Mouse (Mus musculus): ENCODE data around the gene Rai1. TPM values are rescaled to one million over a fixed set of nuclear protein-coding genes. Genes with fewer than 3 reads are reported as not detected.

Gene Rai1
- polyA plus RNA-seq, 2 experiments: 29.7 to 62.1 TPM

DNA sequence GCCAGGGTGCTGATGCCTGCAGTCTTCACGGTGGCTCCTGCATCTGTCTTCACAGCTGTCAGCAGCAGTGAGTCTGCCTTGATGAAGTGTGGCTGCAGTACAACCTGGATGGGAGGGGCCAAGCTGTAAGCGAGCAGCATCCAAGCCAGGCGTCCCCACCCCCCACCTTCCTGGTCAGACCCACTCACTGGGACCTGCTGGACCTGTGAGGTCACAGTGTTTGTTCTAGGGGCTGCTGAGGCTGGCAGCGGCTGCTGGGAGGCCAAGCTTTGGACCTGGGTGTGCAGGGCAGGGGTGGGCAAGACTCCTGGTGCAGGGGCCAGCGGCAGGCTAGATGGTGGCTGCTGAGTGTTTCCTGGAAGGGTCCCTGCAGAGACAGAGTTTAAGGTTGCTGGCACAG is 101.4 kb downstream of the Rai1 start:
- Histone ChIP-seq H3K4me3 (replicated peaks; ENCODE audit: low read length) (no peak overlapping the region), H3K9ac (ENCODE audit: low read depth, low read length, severe bottlenecking) (no peak overlapping the region), H3K4me1 (ENCODE audit: control insufficient read depth, insufficient read depth, low read length) (peaks cover 30% of the 10 kb centered on the region), H3K36me3 (ENCODE audit: control insufficient read depth, insufficient read depth, low read length) (peaks cover 61% of the 10 kb centered on the region), H3K27ac (replicated peaks; ENCODE audit: low read depth, low read length) (no peak overlapping the region), H3K4me2 (replicated peaks; ENCODE audit: low read depth, low read length, severe bottlenecking) (no peak overlapping the region), H3K27me3 (ENCODE audit: control insufficient read depth, insufficient read depth, low read length) (no peaks in the 10 kb centered on the region), H3K9me3 (ENCODE audit: control insufficient read depth, low read length) (no peaks in the 10 kb centered on the region)
- WGBS: 64% methylated on average over 5 of the region's 5 CpGs
- ATAC-seq (ENCODE audit: low FRiP score, low read depth): no peak
- DNase-seq (ENCODE audit: low spot score): no peak
- no peak for TF ChIP-seq POLR2A (IDR thresholded peaks at IDR 0.05; ENCODE audit: borderline replicate concordance, extremely low read depth, insufficient read depth, insufficient read length)

DNA sequence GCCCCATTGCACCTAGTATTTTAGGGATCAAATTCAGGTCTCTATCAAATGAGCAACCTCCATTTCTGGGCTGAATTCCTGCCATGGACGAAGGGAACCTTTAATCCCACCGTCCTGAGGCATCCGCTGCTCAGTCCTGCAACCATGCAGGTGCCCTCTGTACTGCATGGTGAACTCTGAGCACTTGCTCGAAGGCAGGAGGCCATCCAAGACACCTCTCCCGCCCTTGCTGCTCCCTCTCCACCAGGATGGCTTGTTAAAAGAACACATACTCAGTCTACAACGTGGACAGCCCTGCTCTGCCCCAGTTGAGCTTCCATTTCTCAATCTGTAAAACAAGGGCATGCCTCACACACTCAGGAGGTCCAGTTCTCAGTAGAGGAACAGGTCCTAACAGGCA is 103.4 kb downstream of the Rai1 start:
- Histone ChIP-seq H3K27ac (replicated peaks; ENCODE audit: low read depth, low read length) (0 out of 2 replicates have a peak overlapping the region, but pooled peaks have one; percentile 43), H3K4me3 (replicated peaks; ENCODE audit: low read length) (peak overlapping the region; percentile 43; the same call in 1 of the 2 replicates), H3K36me3 (ENCODE audit: control insufficient read depth, insufficient read depth, low read length) (peaks cover 41% of the 10 kb centered on the region), H3K27me3 (ENCODE audit: control insufficient read depth, insufficient read depth, low read length) (no peaks in the 10 kb centered on the region), H3K4me1 (ENCODE audit: control insufficient read depth, insufficient read depth, low read length) (peaks cover 50% of the 10 kb centered on the region), H3K9ac (ENCODE audit: low read depth, low read length, severe bottlenecking) (0 out of 2 replicates have a peak overlapping the region, but pooled peaks have one; percentile 31), H3K4me2 (replicated peaks; ENCODE audit: low read depth, low read length, severe bottlenecking) (peak overlapping the region; percentile 68; the same call in 1 of the 2 replicates), H3K9me3 (ENCODE audit: control insufficient read depth, low read length) (no peaks in the 10 kb centered on the region)
- no peak for TF ChIP-seq POLR2A (IDR thresholded peaks at IDR 0.05; ENCODE audit: borderline replicate concordance, extremely low read depth, insufficient read depth, insufficient read length)
- DNase-seq (ENCODE audit: low spot score) (no peak), ATAC-seq (ENCODE audit: low FRiP score, low read depth) (no peak)
- WGBS: 52% methylated on average over 6 of the region's 6 CpGs

DNA sequence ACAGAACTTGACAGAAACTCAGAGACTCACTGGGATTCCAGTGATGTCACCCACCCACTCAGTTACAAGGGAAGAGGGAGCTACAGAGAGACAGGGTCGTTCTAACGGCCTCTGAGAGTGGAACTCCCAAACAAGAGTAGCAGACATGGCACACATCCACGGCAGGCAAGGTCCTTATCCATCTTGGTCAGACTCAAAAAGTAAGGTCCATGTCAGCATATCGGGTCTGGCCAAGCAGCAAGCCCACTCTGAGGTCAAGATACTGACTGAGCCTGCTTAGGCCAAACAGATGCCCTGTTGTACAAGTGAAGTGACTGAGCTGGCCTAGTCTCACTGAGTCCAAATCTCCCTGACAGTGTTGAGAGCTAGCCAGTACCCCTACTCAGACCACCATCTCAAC is 103.9 kb downstream of the Rai1 start:
- no peaks in the 10 kb centered on the region for H3K27me3 ChIP-seq (ENCODE audit: control insufficient read depth, insufficient read depth, low read length)
- whole genome bisulfite sequencing: 46% methylated on average over 4 of the region's 4 CpGs
- ATAC-seq (ENCODE audit: low FRiP score, low read depth) (no peak), DNase-seq (ENCODE audit: low spot score) (no peak)
- peaks cover 55% of the 10 kb centered on the region for H3K4me1 ChIP-seq (ENCODE audit: control insufficient read depth, insufficient read depth, low read length)
- H3K9me3 ChIP-seq (ENCODE audit: control insufficient read depth, low read length): no peaks in the 10 kb centered on the region
- no peak for TF ChIP-seq POLR2A (IDR thresholded peaks at IDR 0.05; ENCODE audit: borderline replicate concordance, extremely low read depth, insufficient read depth, insufficient read length)
- H3K36me3 ChIP-seq (ENCODE audit: control insufficient read depth, insufficient read depth, low read length): peaks cover 36% of the 10 kb centered on the region
- peak overlapping the region; percentile 31 for H3K9ac ChIP-seq (ENCODE audit: low read depth, low read length, severe bottlenecking)
- peak overlapping the region; percentile 68 for H3K4me2 ChIP-seq (replicated peaks; ENCODE audit: low read depth, low read length, severe bottlenecking)
- peak overlapping the region; percentile 43 for H3K4me3 ChIP-seq (replicated peaks; ENCODE audit: low read length)
- H3K27ac ChIP-seq (replicated peaks; ENCODE audit: low read depth, low read length): peak overlapping the region; percentile 43; the same call in 1 of the 2 replicates

DNA sequence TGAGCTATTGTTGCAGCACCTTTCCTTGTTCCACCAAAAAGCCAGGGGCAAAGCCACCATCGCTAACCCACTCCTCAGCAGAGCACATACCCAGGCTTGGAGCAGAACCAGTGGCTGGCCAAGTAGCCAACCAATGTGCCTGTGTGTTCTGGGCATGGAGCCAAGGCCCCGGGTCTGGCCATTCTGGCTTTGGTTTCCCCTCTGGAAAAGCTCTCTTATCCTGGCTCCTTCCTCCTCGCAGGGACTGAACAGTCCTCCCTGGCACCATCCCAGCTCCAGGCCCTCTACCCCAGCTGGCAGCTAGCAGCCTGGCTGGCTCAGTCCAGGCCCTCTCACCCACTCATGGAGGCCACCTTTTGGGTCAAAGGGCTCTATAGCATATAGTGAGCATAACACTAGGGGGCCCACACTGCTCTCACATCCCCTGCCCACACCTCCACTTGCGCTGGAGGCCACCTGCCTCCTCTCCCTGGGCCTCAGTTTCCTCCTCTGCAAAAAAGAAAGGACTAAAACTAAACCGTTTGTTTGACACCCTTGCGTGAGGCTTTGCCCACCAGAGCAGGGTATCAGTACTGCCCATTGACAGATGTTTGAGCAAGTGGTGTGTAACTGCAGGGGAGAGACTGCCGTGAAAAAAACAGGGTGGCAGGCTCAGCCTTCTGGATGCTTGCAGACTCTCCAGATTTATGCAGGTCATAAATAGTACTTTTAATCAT is 104.6 kb downstream of the Rai1 start:
- Histone ChIP-seq H3K36me3 (ENCODE audit: control insufficient read depth, insufficient read depth, low read length) (peaks cover 29% of the 10 kb centered on the region), H3K4me3 (replicated peaks; ENCODE audit: low read length) (peak overlapping the region; percentile 43), H3K27ac (replicated peaks; ENCODE audit: low read depth, low read length) (peak overlapping the region; percentile 75), H3K4me2 (replicated peaks; ENCODE audit: low read depth, low read length, severe bottlenecking) (peak overlapping the region; percentile 68), H3K27me3 (ENCODE audit: control insufficient read depth, insufficient read depth, low read length) (no peaks in the 10 kb centered on the region), H3K9me3 (ENCODE audit: control insufficient read depth, low read length) (no peaks in the 10 kb centered on the region), H3K9ac (ENCODE audit: low read depth, low read length, severe bottlenecking) (peak overlapping the region; percentile 31), H3K4me1 (ENCODE audit: control insufficient read depth, insufficient read depth, low read length) (peaks cover 55% of the 10 kb centered on the region)
- 0 out of 2 replicates have a peak, but pooled peaks have one; percentile 10 for ATAC-seq (ENCODE audit: low FRiP score, low read depth)
- TF ChIP-seq POLR2A (IDR thresholded peaks at IDR 0.05; ENCODE audit: borderline replicate concordance, extremely low read depth, insufficient read depth, insufficient read length): no peak
- peak; percentile 73 for DNase-seq (ENCODE audit: low spot score)
- 23% methylated on average over 7 of the region's 7 CpGs for WGBS

DNA sequence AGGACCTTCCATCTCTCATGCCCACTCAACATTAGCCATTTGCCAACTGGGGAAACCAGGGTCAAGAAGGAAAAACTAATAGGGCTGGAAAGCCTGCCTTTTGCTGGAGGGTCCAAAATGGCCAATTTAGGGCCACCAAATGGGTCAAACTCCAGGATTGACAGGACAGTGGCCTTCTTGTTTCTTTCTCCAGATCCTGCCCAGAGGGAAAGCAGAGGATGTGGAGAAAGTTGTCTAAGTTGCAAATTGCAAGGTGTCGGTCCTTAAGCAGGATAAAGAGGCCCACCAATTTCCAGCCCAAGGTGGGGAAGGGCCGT is 105.1 kb downstream of the Rai1 start:
- Histone ChIP-seq H3K27me3 (ENCODE audit: control insufficient read depth, insufficient read depth, low read length) (no peaks in the 10 kb centered on the region), H3K36me3 (ENCODE audit: control insufficient read depth, insufficient read depth, low read length) (peaks cover 24% of the 10 kb centered on the region), H3K4me1 (ENCODE audit: control insufficient read depth, insufficient read depth, low read length) (peaks cover 55% of the 10 kb centered on the region), H3K4me3 (replicated peaks; ENCODE audit: low read length) (peak overlapping the region; percentile 43), H3K9me3 (ENCODE audit: control insufficient read depth, low read length) (no peaks in the 10 kb centered on the region), H3K4me2 (replicated peaks; ENCODE audit: low read depth, low read length, severe bottlenecking) (peak overlapping the region; percentile 68), H3K27ac (replicated peaks; ENCODE audit: low read depth, low read length) (peak overlapping the region; percentile 75), H3K9ac (ENCODE audit: low read depth, low read length, severe bottlenecking) (peak overlapping the region; percentile 31)
- ATAC-seq (ENCODE audit: low FRiP score, low read depth): no peak
- DNase-seq (ENCODE audit: low spot score): no peak
- no peak for TF ChIP-seq POLR2A (IDR thresholded peaks at IDR 0.05; ENCODE audit: borderline replicate concordance, extremely low read depth, insufficient read depth, insufficient read length)
- WGBS: 3% methylated on average over 2 of the region's 2 CpGs

Data from limb, embryonic 14.5 days (tissue).